Mouse (Mus musculus): ENCODE results near the gene Csrp3. TPM values are rescaled to one million over a fixed set of nuclear protein-coding genes. Genes with fewer than 3 reads are reported as not detected.

The Csrp3 gene
- total and polyA plus RNA-seq, 3 experiments = not detected

- DNase-seq (ENCODE audit: low spot score) = no peak
- Histone ChIP-seq H3K4me3 (ENCODE audit: low read depth, low read length) (no peak overlapping the region), H3K36me3 (replicated peaks) (peaks cover 88% of the 10 kb centered on the region), H3K9me3 (replicated peaks) (no peaks in the 10 kb centered on the region), H3K27me3 (ENCODE audit: insufficient read depth, low read length) (no peaks in the 10 kb centered on the region), H3K4me1 (ENCODE audit: insufficient read depth, low read depth, low read length) (no peaks in the 10 kb centered on the region)
- ATAC-seq (ENCODE audit: extremely low read depth, insufficient number of reproducible peaks, low FRiP score, poor library complexity, severe bottlenecking) = no peak
- TF ChIP-seq TAL1 (conservative IDR thresholded peaks at IDR 0.05; ENCODE audit: low read depth, low read length) (no peak), GATA1 (IDR thresholded peaks at IDR 0.05; ENCODE audit: borderline replicate concordance, low read length) (no peak)
Measured at GRCm38 (mm10) chr7:48813594-48813993, 34.2 kb downstream of the Csrp3 start.

GRCm38 (mm10) chr7:48812358-48812757 is 35.5 kb downstream of the Csrp3 start:
- TF ChIP-seq POLR2AphosphoS5 (IDR thresholded peaks at IDR 0.05; ENCODE audit: insufficient replicate concordance, low read depth, low read length) (no peak), GATA1 (IDR thresholded peaks at IDR 0.05; ENCODE audit: borderline replicate concordance, low read length) (no peak), TAL1 (conservative IDR thresholded peaks at IDR 0.05; ENCODE audit: low read depth, low read length) (no peak), GATA2 (IDR thresholded peaks at IDR 0.05; ENCODE audit: borderline replicate concordance, low read depth, low read length) (no peak), CTCF (IDR thresholded peaks at IDR 0.05; ENCODE audit: low read depth, low read length) (no peak)
- no peak for DNase-seq (ENCODE audit: low spot score)
- Histone ChIP-seq H3K9me3 (replicated peaks) (no peaks in the 10 kb centered on the region), H3K4me3 (ENCODE audit: low read depth, low read length) (no peak overlapping the region), H3K36me3 (replicated peaks) (peaks cover 86% of the 10 kb centered on the region), H3K4me1 (ENCODE audit: insufficient read depth, low read depth, low read length) (no peaks in the 10 kb centered on the region), H3K27me3 (ENCODE audit: insufficient read depth, low read length) (no peaks in the 10 kb centered on the region)
- ATAC-seq (ENCODE audit: extremely low read depth, insufficient number of reproducible peaks, low FRiP score, poor library complexity, severe bottlenecking) = no peak

- no peaks in the 10 kb centered on the region for H3K27me3 ChIP-seq (ENCODE audit: insufficient read depth, low read length)
- H3K4me1 ChIP-seq (ENCODE audit: insufficient read depth, low read depth, low read length) = no peaks in the 10 kb centered on the region
- no peak overlapping the region for H3K4me3 ChIP-seq (ENCODE audit: low read depth, low read length)
- ATAC-seq (ENCODE audit: extremely low read depth, insufficient number of reproducible peaks, low FRiP score, poor library complexity, severe bottlenecking) = no peak
- DNase-seq (ENCODE audit: low spot score) = no peak
- no peaks in the 10 kb centered on the region for H3K9me3 ChIP-seq (replicated peaks)
- H3K36me3 ChIP-seq (replicated peaks) = peaks cover 86% of the 10 kb centered on the region
- TF ChIP-seq GATA2 (IDR thresholded peaks at IDR 0.05; ENCODE audit: borderline replicate concordance, low read depth, low read length) = no peak
- no peak for TF ChIP-seq POLR2AphosphoS5 (IDR thresholded peaks at IDR 0.05; ENCODE audit: insufficient replicate concordance, low read depth, low read length)
- TF ChIP-seq TAL1 (conservative IDR thresholded peaks at IDR 0.05; ENCODE audit: low read depth, low read length) = no peak
- no peak for TF ChIP-seq CTCF (IDR thresholded peaks at IDR 0.05; ENCODE audit: low read depth, low read length)
- no peak for TF ChIP-seq GATA1 (IDR thresholded peaks at IDR 0.05; ENCODE audit: borderline replicate concordance, low read length)
Measured at GRCm38 (mm10) chr7:48810652-48811051, 37.2 kb downstream of the Csrp3 start.

GRCm38 (mm10) chr7:48806587-48806986 is 41.2 kb downstream of the Csrp3 start:
- TF ChIP-seq GATA2 (IDR thresholded peaks at IDR 0.05; ENCODE audit: borderline replicate concordance, low read depth, low read length) = no peak
- no peak for TF ChIP-seq GATA1 (IDR thresholded peaks at IDR 0.05; ENCODE audit: borderline replicate concordance, low read length)
- no peak for TF ChIP-seq CTCF (IDR thresholded peaks at IDR 0.05; ENCODE audit: low read depth, low read length)
- TF ChIP-seq POLR2AphosphoS5 (IDR thresholded peaks at IDR 0.05; ENCODE audit: insufficient replicate concordance, low read depth, low read length) = no peak
- TF ChIP-seq TAL1 (conservative IDR thresholded peaks at IDR 0.05; ENCODE audit: low read depth, low read length) = no peak
- Histone ChIP-seq H3K36me3 (replicated peaks) (peaks cover 88% of the 10 kb centered on the region), H3K27me3 (ENCODE audit: insufficient read depth, low read length) (no peaks in the 10 kb centered on the region), H3K9me3 (replicated peaks) (no peaks in the 10 kb centered on the region), H3K4me3 (ENCODE audit: low read depth, low read length) (no peak overlapping the region), H3K4me1 (ENCODE audit: insufficient read depth, low read depth, low read length) (no peaks in the 10 kb centered on the region)
- DNase-seq (ENCODE audit: low spot score) = no peak
- ATAC-seq (ENCODE audit: extremely low read depth, insufficient number of reproducible peaks, low FRiP score, poor library complexity, severe bottlenecking) = no peak

GRCm38 (mm10) chr7:48803381-48803780 is 44.5 kb downstream of the Csrp3 start:
- peaks cover 81% of the 10 kb centered on the region for H3K36me3 ChIP-seq (replicated peaks)
- TF ChIP-seq POLR2AphosphoS5 (IDR thresholded peaks at IDR 0.05; ENCODE audit: insufficient replicate concordance, low read depth, low read length) = no peak
- no peak for ATAC-seq (ENCODE audit: extremely low read depth, insufficient number of reproducible peaks, low FRiP score, poor library complexity, severe bottlenecking)

GRCm38 (mm10) chr7:48795130-48795529 is 52.7 kb downstream of the Csrp3 start:
- H3K9me3 ChIP-seq (replicated peaks) = no peaks in the 10 kb centered on the region
- H3K36me3 ChIP-seq (replicated peaks) = peaks cover 60% of the 10 kb centered on the region

More at GRCm38 (mm10) chr7:48803381-48803780, 44.5 kb downstream of the Csrp3 start:
- no peaks in the 10 kb centered on the region for H3K4me1 ChIP-seq (ENCODE audit: insufficient read depth, low read depth, low read length)
- H3K9me3 ChIP-seq (replicated peaks) = no peaks in the 10 kb centered on the region
- no peak for DNase-seq (ENCODE audit: low spot score)
- H3K27me3 ChIP-seq (ENCODE audit: insufficient read depth, low read length) = no peaks in the 10 kb centered on the region
- H3K4me3 ChIP-seq (ENCODE audit: low read depth, low read length) = no peak overlapping the region

GRCm38 (mm10) chr7:48791412-48791811 is 56.4 kb downstream of the Csrp3 start:
- no peak for DNase-seq (ENCODE audit: low spot score)
- H3K4me3 ChIP-seq (ENCODE audit: low read depth, low read length) = no peak overlapping the region
- ATAC-seq (ENCODE audit: extremely low read depth, insufficient number of reproducible peaks, low FRiP score, poor library complexity, severe bottlenecking) = no peak
- H3K9me3 ChIP-seq (replicated peaks) = no peaks in the 10 kb centered on the region
- peaks cover 33% of the 10 kb centered on the region for H3K36me3 ChIP-seq (replicated peaks)
- H3K4me1 ChIP-seq (ENCODE audit: insufficient read depth, low read depth, low read length) = peaks cover 24% of the 10 kb centered on the region
- peaks cover 5% of the 10 kb centered on the region; the same call in 1 of the 2 replicates for H3K27me3 ChIP-seq (ENCODE audit: insufficient read depth, low read length)
- no peak for TF ChIP-seq TAL1 (conservative IDR thresholded peaks at IDR 0.05; ENCODE audit: low read depth, low read length)
- TF ChIP-seq POLR2AphosphoS5 (IDR thresholded peaks at IDR 0.05; ENCODE audit: insufficient replicate concordance, low read depth, low read length) = no peak
- no peak for TF ChIP-seq GATA2 (IDR thresholded peaks at IDR 0.05; ENCODE audit: borderline replicate concordance, low read depth, low read length)
- TF ChIP-seq GATA1 (IDR thresholded peaks at IDR 0.05; ENCODE audit: borderline replicate concordance, low read length) = no peak
- no peak for TF ChIP-seq CTCF (IDR thresholded peaks at IDR 0.05; ENCODE audit: low read depth, low read length)

More at GRCm38 (mm10) chr7:48795130-48795529, 52.7 kb downstream of the Csrp3 start:
- no peak for ATAC-seq (ENCODE audit: extremely low read depth, insufficient number of reproducible peaks, low FRiP score, poor library complexity, severe bottlenecking)
- no peak for TF ChIP-seq GATA1 (IDR thresholded peaks at IDR 0.05; ENCODE audit: borderline replicate concordance, low read length)
- no peak for TF ChIP-seq POLR2AphosphoS5 (IDR thresholded peaks at IDR 0.05; ENCODE audit: insufficient replicate concordance, low read depth, low read length)
- TF ChIP-seq GATA2 (IDR thresholded peaks at IDR 0.05; ENCODE audit: borderline replicate concordance, low read depth, low read length) = no peak
- TF ChIP-seq CTCF (IDR thresholded peaks at IDR 0.05; ENCODE audit: low read depth, low read length) = no peak
- no peak for TF ChIP-seq TAL1 (conservative IDR thresholded peaks at IDR 0.05; ENCODE audit: low read depth, low read length)
- Histone ChIP-seq H3K4me3 (ENCODE audit: low read depth, low read length) (no peak overlapping the region), H3K4me1 (ENCODE audit: insufficient read depth, low read depth, low read length) (peaks cover 12% of the 10 kb centered on the region), H3K27me3 (ENCODE audit: insufficient read depth, low read length) (no peaks in the 10 kb centered on the region)
- no peak for DNase-seq (ENCODE audit: low spot score)
